ENCODE assay signal across 18 mouse cellular contexts in the genomic region with DNA sequence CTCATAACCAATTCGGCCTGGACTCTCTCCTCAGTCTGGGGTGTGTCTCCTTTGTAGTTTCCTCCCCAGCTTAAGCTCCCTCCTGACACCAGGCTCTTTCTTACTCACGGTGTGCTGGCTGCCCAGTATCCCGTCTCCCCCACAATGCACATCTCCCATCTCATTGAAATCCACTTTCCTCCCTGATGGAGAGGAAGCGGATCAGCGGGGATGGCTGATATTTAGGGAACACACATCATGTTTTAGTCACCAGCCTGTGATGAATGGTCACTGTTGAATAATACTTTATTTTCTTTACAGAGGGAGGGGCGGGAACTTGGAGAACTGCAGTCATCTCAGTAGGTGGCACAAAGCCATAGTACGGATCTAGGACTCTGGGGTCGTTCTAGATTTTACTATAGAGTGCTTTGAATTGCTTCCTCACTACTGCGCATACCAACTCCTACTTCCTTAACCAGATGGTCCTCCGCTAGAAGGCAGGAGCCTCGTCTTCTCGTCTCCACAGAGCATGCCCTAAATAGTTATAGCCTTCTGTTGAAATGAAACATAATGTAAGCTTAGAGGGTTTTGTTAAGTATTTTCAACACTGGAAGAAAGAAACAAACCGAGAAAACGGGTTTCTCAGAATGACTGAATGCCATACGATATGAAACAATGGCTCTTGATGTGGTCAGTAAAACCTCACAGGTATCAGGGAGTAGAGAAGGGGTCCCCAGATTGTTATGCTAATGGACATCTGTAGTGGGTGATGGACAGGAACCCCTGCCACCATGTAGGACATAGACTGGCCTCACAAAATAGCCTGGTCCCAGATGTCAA.
DNase-seq lines count a peak whose midpoint lies in the region; ATAC-seq and TF ChIP-seq lines count a peak whose summit lies in the region.
"Had no signal": no experiment of that assay in that cellular context is flagged by ENCODE, and none has a peak within 500 bp of the region (broad histone marks: within the 10 kb centered on the region; RNA-seq: fewer than 3 reads in every experiment).

No protein-coding gene starts in this region.

- H3K27ac ChIP-seq in thymus, adult 2 months (ENCODE audit: control insufficient read depth, insufficient read depth, low read length) = no peak overlapping the region
- H3K27ac ChIP-seq: midbrain, embryonic 13.5 days had no signal

- DNase-seq in frontal cortex, postnatal 10 days (ENCODE audit: low spot score in 2 of 2) = no peak
- DNase-seq in kidney, postnatal 25 days = peak; percentile 8 to 38
- DNase-seq in kidney, postnatal 4 days = no peak
- peak; percentile 6 for DNase-seq in 3T3-L1 (ENCODE audit: low read depth, low spot score)
- DNase-seq in induced T-regulatory cell, adult 2 months (ENCODE audit: low read depth) = peak; percentile 67
- DNase-seq in T-cell, adult 2 months (ENCODE audit: low spot score) = no peak
- DNase-seq in thymus, adult 2 months = no peak
- DNase-seq: adrenal gland, adult 8-10 months; cerebellum, adult 9-10 months; embryo, embryonic 11 days; gastrocnemius, postnatal 10 days; heart, postnatal 14 days; liver; lung, adult 2 months; thymus, postnatal 14 days had no signal

- H3K27me3 ChIP-seq in thymus, adult 2 months (ENCODE audit: control insufficient read depth, insufficient read depth, low read length) = no peaks in the 10 kb centered on the region
- H3K27me3 ChIP-seq: midbrain, embryonic 13.5 days had no signal

- ATAC-seq in frontal cortex, adult (ENCODE audit: low TSS enrichment) = peak; percentile 95
- ATAC-seq: forebrain, embryonic 14.5 days; midbrain, embryonic 13.5 days had no signal

- no peak for TF ChIP-seq POLR2A in thymus, adult 2 months (IDR thresholded peaks at IDR 0.05; ENCODE audit: control insufficient read depth, extremely low read depth, insufficient read depth, low read length, poor library complexity)

- 88% methylated on average over 15 of the region's 15 CpGs for WGBS in thymus, adult 2 months

- no peaks in the 10 kb centered on the region for H3K36me3 ChIP-seq in thymus, adult 2 months (ENCODE audit: control insufficient read depth, insufficient read depth, low read length)
- H3K36me3 ChIP-seq: midbrain, embryonic 13.5 days had no signal

- TF ChIP-seq CTCF in thymus, adult 2 months (IDR thresholded peaks at IDR 0.05; ENCODE audit: borderline replicate concordance, control insufficient read depth, extremely low read depth, insufficient read depth, low read length, poor library complexity) = no peak

- no peak overlapping the region for H3K4me3 ChIP-seq in thymus, adult 2 months (ENCODE audit: control insufficient read depth, insufficient read depth, low read length)
- H3K4me3 ChIP-seq: midbrain, embryonic 13.5 days had no signal

- H3K4me1 ChIP-seq in thymus, adult 2 months (replicated peaks; ENCODE audit: control insufficient read depth, insufficient read depth, low read length) = peaks cover 14% of the 10 kb centered on the region

Comparison
In these comparisons a context has a peak if more than half of its experiments do, and no peak if none do; other contexts are left out.
1. DNase-seq: peak in kidney, postnatal 25 days (2 of 2), 3T3-L1 (single experiment) and induced T-regulatory cell, adult 2 months (single experiment); none in frontal cortex, postnatal 10 days (0 of 2), kidney, postnatal 4 days (0 of 2), T-cell, adult 2 months (single experiment) and thymus, adult 2 months (single experiment).